Mouse (Mus musculus) hindbrain, embryonic 11.5 days (tissue): ENCODE data around the gene Kcnf1. TPM values are rescaled to one million over a fixed set of nuclear protein-coding genes. Genes with fewer than 3 reads are reported as not detected.
"Not testable (repeated sequence)": the region's sequence is repeated elsewhere in the genome, so short reads cannot be mapped to it uniquely, and the experiment has no call there.

Experiments
- ATAC-seq: fragments of 200-750 bp; cut with Nextera tagmentation; 2 replicates; pipeline ENCODE4 v1.8.0; 2017; ENCODE audit warnings: mild to moderate bottlenecking, moderate TSS enrichment, moderate library complexity; ENCODE audit not compliant: low FRiP score
- DNase-seq: peaks from one replicate; pipeline ENCODE4 v3.0.0-alpha.2; 2015; ENCODE audit warnings: low spot score
- H3K27ac ChIP-seq: fragments of 300-500 bp; sonication (generic); 2 replicates; pipeline ENCODE4 v1.5.1; 2014; ENCODE audit warnings: mild to moderate bottlenecking, low read depth, low read length
- H3K27me3 ChIP-seq: fragments of 300-500 bp; sonication (generic); 2 replicates; pipeline ENCODE4 v1.6.1; 2014; ENCODE audit warnings: mild to moderate bottlenecking, low read length, moderate library complexity, mixed read lengths; ENCODE audit not compliant: control insufficient read depth, insufficient read depth
- H3K36me3 ChIP-seq: fragments of 300-500 bp; sonication (generic); 2 replicates; pipeline ENCODE4 v1.6.1; 2014; ENCODE audit warnings: mild to moderate bottlenecking, low read length, moderate library complexity, mixed read lengths; ENCODE audit not compliant: control insufficient read depth, insufficient read depth
- H3K4me1 ChIP-seq: fragments of 300-500 bp; sonication (generic); replicated peaks from 2 replicates; pipeline ENCODE4 v1.6.1; 2014; ENCODE audit warnings: low read length, mixed read lengths; ENCODE audit not compliant: control insufficient read depth, insufficient read depth
- H3K4me2 ChIP-seq: fragments of 300-500 bp; sonication (generic); replicated peaks from 2 replicates; pipeline ENCODE4 v1.6.1; 2014; ENCODE audit warnings: mild to moderate bottlenecking, low read depth, low read length
- H3K4me3 ChIP-seq: fragments of 300-500 bp; sonication (generic); 2 replicates; pipeline ENCODE4 v1.5.1; 2014; ENCODE audit warnings: low read depth, low read length
- H3K9ac ChIP-seq: fragments of 300-500 bp; sonication (generic); 2 replicates; pipeline ENCODE4 v1.6.1; 2014; ENCODE audit warnings: low read depth, low read length
- H3K9me3 ChIP-seq: fragments of 300-500 bp; sonication (generic); 2 replicates; pipeline ENCODE4 v1.6.1; 2016; ENCODE audit warnings: low read length; ENCODE audit not compliant: control insufficient read depth
- WGBS: fragments of 180-500 bp; shearing (Covaris S2); extraction: QIAGEN DNeasy Blood & Tissue Kit; methylation state at CpG from one replicate; pipeline ENCODE4 v1.1.7; 2014; 5-methylcytosine and 5-hydroxymethylcytosine counted together
- polyA plus RNA-seq: library from polyadenylated mRNA; unstranded; fragments of >200 nt; fragmentation: Nextera tagmentation; extraction: Ambion mirVana; gene quantifications from 2 replicates; pipeline ENCODE4 v1.2.1, GENCODE M21; 2014

Kcnf1 gene
- polyA plus RNA-seq, 1 experiment from 2014 or later = 0.28 TPM

GRCm38 (mm10) chr12:17141791-17142190 is 34.9 kb downstream of the Kcnf1 start:
- Histone ChIP-seq H3K4me3 (no peak overlapping the region), H3K9me3 (no peaks in the 10 kb centered on the region), H3K27me3 (no peaks in the 10 kb centered on the region), H3K4me1 (no peaks in the 10 kb centered on the region), H3K9ac (no peak overlapping the region), H3K27ac (no peak overlapping the region), H3K36me3 (no peaks in the 10 kb centered on the region), H3K4me2 (no peak overlapping the region)
- ATAC-seq = no peak
- 61% methylated on average over 2 of the region's 2 CpGs for WGBS
- DNase-seq = no peak

GRCm38 (mm10) chr12:17140436-17140835 is 36.3 kb downstream of the Kcnf1 start:
- Histone ChIP-seq H3K9me3 (no peaks in the 10 kb centered on the region), H3K27me3 (no peaks in the 10 kb centered on the region), H3K27ac (no peak overlapping the region), H3K4me3 (no peak overlapping the region), H3K9ac (no peak overlapping the region), H3K36me3 (no peaks in the 10 kb centered on the region), H3K4me2 (no peak overlapping the region), H3K4me1 (no peaks in the 10 kb centered on the region)
- WGBS = 87% methylated on average over 3 of the region's 3 CpGs
- ATAC-seq (no peak), DNase-seq (no peak)

GRCm38 (mm10) chr12:17134546-17135096 is 42.1 kb downstream of the Kcnf1 start:
- WGBS = 76% methylated on average over 9 of the region's 9 CpGs
- DNase-seq (no peak), ATAC-seq (no peak)
- H3K4me3 ChIP-seq = no peak overlapping the region
- no peak overlapping the region for H3K9ac ChIP-seq
- no peak overlapping the region for H3K27ac ChIP-seq
- H3K36me3 ChIP-seq = no peaks in the 10 kb centered on the region
- no peaks in the 10 kb centered on the region for H3K27me3 ChIP-seq
- H3K4me2 ChIP-seq = no peak overlapping the region
- H3K4me1 ChIP-seq = no peaks in the 10 kb centered on the region
- no peaks in the 10 kb centered on the region for H3K9me3 ChIP-seq

GRCm38 (mm10) chr12:17132243-17132642 is 44.4 kb downstream of the Kcnf1 start:
- Histone ChIP-seq H3K9me3 (no peaks in the 10 kb centered on the region), H3K4me2 (no peak overlapping the region), H3K27me3 (no peaks in the 10 kb centered on the region), H3K36me3 (no peaks in the 10 kb centered on the region), H3K27ac (no peak overlapping the region), H3K9ac (no peak overlapping the region), H3K4me1 (no peaks in the 10 kb centered on the region), H3K4me3 (no peak overlapping the region)
- ATAC-seq (no peak), DNase-seq (no peak)
- WGBS = 67% methylated on average over 8 of the region's 8 CpGs

- H3K4me2 ChIP-seq = no peak overlapping the region
- H3K9me3 ChIP-seq = no peaks in the 10 kb centered on the region
Observed at GRCm38 (mm10) chr12:17131563-17131962, 45.1 kb downstream of the Kcnf1 start.

GRCm38 (mm10) chr12:17122881-17123280 is 53.8 kb downstream of the Kcnf1 start:
- not testable (repeated sequence) for DNase-seq, H3K4me1 ChIP-seq, H3K4me3 ChIP-seq, H3K4me2 ChIP-seq, H3K36me3 ChIP-seq, H3K27me3 ChIP-seq, ATAC-seq, H3K9ac ChIP-seq, H3K27ac ChIP-seq, H3K9me3 ChIP-seq
- WGBS = 96% methylated on average over 10 of the region's 12 CpGs

More at GRCm38 (mm10) chr12:17131563-17131962, 45.1 kb downstream of the Kcnf1 start:
- Histone ChIP-seq H3K9ac (no peak overlapping the region), H3K4me1 (no peaks in the 10 kb centered on the region), H3K36me3 (no peaks in the 10 kb centered on the region), H3K27ac (no peak overlapping the region), H3K4me3 (no peak overlapping the region), H3K27me3 (no peaks in the 10 kb centered on the region)
- 93% methylated on average over 10 of the region's 10 CpGs for WGBS
- ATAC-seq (no peak), DNase-seq (no peak)

Other genes starting within 250 kb of the Kcnf1 start
- 2.9 and 3.4 TPM in 2 replicates for gene Pqlc3, start 176.5 kb downstream of the Kcnf1 start, polyA plus RNA-seq
- gene 2410004P03Rik, start 165.2 kb downstream of the Kcnf1 start, polyA plus RNA-seq = 1.7 and 3.2 TPM in 2 replicates
- 545 and 570 TPM in 2 replicates for gene Pdia6, start 89.7 kb upstream of the Kcnf1 start, polyA plus RNA-seq
- 0.43 and 1.0 TPM in 2 replicates for gene Atp6v1c2, start 152.5 kb upstream of the Kcnf1 start, polyA plus RNA-seq
- gene Nol10, start 171.6 kb upstream of the Kcnf1 start, polyA plus RNA-seq = 28.1 and 31.2 TPM in 2 replicates